Mouse (Mus musculus) midbrain, embryonic 14.5 days (tissue): ENCODE data around the gene Fkbpl. TPM values are rescaled to one million over a fixed set of nuclear protein-coding genes. Genes with fewer than 3 reads are reported as not detected.

ENCODE experiments used
- ATAC-seq: fragments of 200-750 bp; cut with Nextera tagmentation; 2 replicates; pipeline ENCODE4 v1.8.0; 2017; ENCODE audit warnings: moderate number of reproducible peaks, moderate library complexity; ENCODE audit not compliant: low FRiP score, low TSS enrichment
- DNase-seq: peaks from one replicate; pipeline ENCODE4 v3.0.0-alpha.2; 2015
- H3K27ac ChIP-seq: fragments of 300-500 bp; sonication (generic); replicated peaks from 2 replicates; pipeline ENCODE4 v1.5.1; 2014; ENCODE audit warnings: mild to moderate bottlenecking, low read depth, low read length, moderate library complexity
- H3K27me3 ChIP-seq: fragments of 300-500 bp; sonication (generic); 2 replicates; pipeline ENCODE4 v1.6.1; 2014; ENCODE audit warnings: low read length, control low read depth, mixed read lengths; ENCODE audit not compliant: control insufficient read depth, insufficient read depth
- H3K36me3 ChIP-seq: fragments of 300-500 bp; sonication (generic); 2 replicates; pipeline ENCODE4 v1.6.1; 2014; ENCODE audit warnings: low read length, control low read depth; ENCODE audit not compliant: control insufficient read depth, insufficient read depth
- H3K4me1 ChIP-seq: fragments of 300-500 bp; sonication (generic); 2 replicates; pipeline ENCODE4 v1.6.1; 2014; ENCODE audit warnings: mild to moderate bottlenecking, antibody characterized with exemption, low read length, control low read depth; ENCODE audit not compliant: control insufficient read depth, insufficient read depth
- H3K4me2 ChIP-seq: fragments of 300-500 bp; sonication (generic); 2 replicates; pipeline ENCODE4 v1.6.1; 2014; ENCODE audit warnings: mild to moderate bottlenecking, low read length, moderate library complexity
- H3K4me3 ChIP-seq: fragments of 300-500 bp; sonication (generic); replicated peaks from 2 replicates; pipeline ENCODE4 v1.5.1; 2014; ENCODE audit warnings: low read depth, low read length
- H3K9ac ChIP-seq: fragments of 300-500 bp; sonication (generic); replicated peaks from 2 replicates; pipeline ENCODE4 v1.6.1; 2014; ENCODE audit warnings: mild to moderate bottlenecking, low read length, moderate library complexity
- H3K9me3 ChIP-seq: fragments of 300-500 bp; sonication (generic); 2 replicates; pipeline ENCODE4 v1.6.1; 2016; ENCODE audit warnings: low read length, control low read depth, mixed read lengths; ENCODE audit not compliant: control insufficient read depth
- WGBS: fragments of 180-500 bp; shearing (Covaris S2); extraction: QIAGEN DNeasy Blood & Tissue Kit; methylation state at CpG from one replicate; pipeline ENCODE4 v1.1.7; 2014; 5-methylcytosine and 5-hydroxymethylcytosine counted together
- polyA plus RNA-seq: library from polyadenylated mRNA; unstranded; fragments of >200 nt; fragmentation: Nextera tagmentation; extraction: Ambion mirVana; gene quantifications from 2 replicates; pipeline ENCODE4 v1.2.1, GENCODE M21; 2014

Fkbpl gene
- polyA plus RNA-seq, 1 experiment from 2014 or later: 11.2 TPM

GRCm38 (mm10) chr17:34655160-34655559 is 10.6 kb downstream of the Fkbpl start:
- peaks cover 3% of the 10 kb centered on the region; the same call in 1 of the 2 replicates for H3K27me3 ChIP-seq
- no peaks in the 10 kb centered on the region for H3K4me1 ChIP-seq
- ATAC-seq (no peak), DNase-seq (no peak)
- no peak overlapping the region for H3K4me3 ChIP-seq
- 93% methylated on average over 7 of the region's 7 CpGs for WGBS
- no peak overlapping the region for H3K9ac ChIP-seq
- peaks cover 53% of the 10 kb centered on the region for H3K36me3 ChIP-seq
- no peak overlapping the region for H3K27ac ChIP-seq
- no peak overlapping the region for H3K4me2 ChIP-seq
- H3K9me3 ChIP-seq: no peaks in the 10 kb centered on the region

GRCm38 (mm10) chr17:34655581-34655991 is 11.0 kb downstream of the Fkbpl start:
- 66% methylated on average over 4 of the region's 4 CpGs for WGBS

GRCm38 (mm10) chr17:34656666-34657065 is 12.1 kb downstream of the Fkbpl start:
- DNase-seq: no peak
- ATAC-seq: no peak
- H3K4me2 ChIP-seq: no peak overlapping the region
- no peaks in the 10 kb centered on the region for H3K9me3 ChIP-seq
- H3K27me3 ChIP-seq: peaks cover 8% of the 10 kb centered on the region
- H3K36me3 ChIP-seq: peaks cover 38% of the 10 kb centered on the region
- no peak overlapping the region for H3K4me3 ChIP-seq
- H3K9ac ChIP-seq: no peak overlapping the region
- H3K27ac ChIP-seq: no peak overlapping the region
- H3K4me1 ChIP-seq: no peaks in the 10 kb centered on the region
- WGBS: 30% methylated on average over 8 of the region's 8 CpGs

More at GRCm38 (mm10) chr17:34655581-34655991, 11.0 kb downstream of the Fkbpl start:
- H3K4me1 ChIP-seq: no peaks in the 10 kb centered on the region
- no peak overlapping the region for H3K4me2 ChIP-seq
- ATAC-seq (peak; percentile 16; the same call in 1 of the 2 replicates), DNase-seq (peak; percentile 36)
- H3K36me3 ChIP-seq: peaks cover 49% of the 10 kb centered on the region
- H3K27me3 ChIP-seq: peaks cover 5% of the 10 kb centered on the region; the same call in 1 of the 2 replicates
- H3K9ac ChIP-seq: no peak overlapping the region
- H3K4me3 ChIP-seq: no peak overlapping the region
- H3K9me3 ChIP-seq: no peaks in the 10 kb centered on the region
- no peak overlapping the region for H3K27ac ChIP-seq

- H3K36me3 ChIP-seq: peaks cover 32% of the 10 kb centered on the region
- ATAC-seq (no peak), DNase-seq (no peak)
- H3K9ac ChIP-seq: no peak overlapping the region
- 26% methylated on average over 2 of the region's 2 CpGs for WGBS
- no peaks in the 10 kb centered on the region for H3K4me1 ChIP-seq
- no peak overlapping the region for H3K27ac ChIP-seq
- no peak overlapping the region for H3K4me3 ChIP-seq
- no peaks in the 10 kb centered on the region for H3K9me3 ChIP-seq
- peaks cover 8% of the 10 kb centered on the region for H3K27me3 ChIP-seq
- H3K4me2 ChIP-seq: no peak overlapping the region
Measured at GRCm38 (mm10) chr17:34657271-34657670, 12.7 kb downstream of the Fkbpl start.

GRCm38 (mm10) chr17:34658145-34658544 is 13.6 kb downstream of the Fkbpl start:
- Histone ChIP-seq H3K36me3 (peaks cover 23% of the 10 kb centered on the region), H3K4me1 (no peaks in the 10 kb centered on the region), H3K4me2 (no peak overlapping the region), H3K27ac (no peak overlapping the region), H3K9me3 (no peaks in the 10 kb centered on the region), H3K4me3 (no peak overlapping the region), H3K9ac (no peak overlapping the region), H3K27me3 (peaks cover 8% of the 10 kb centered on the region)
- DNase-seq: no peak
- no peak for ATAC-seq
- 85% methylated on average over 2 of the region's 2 CpGs for WGBS

DNA sequence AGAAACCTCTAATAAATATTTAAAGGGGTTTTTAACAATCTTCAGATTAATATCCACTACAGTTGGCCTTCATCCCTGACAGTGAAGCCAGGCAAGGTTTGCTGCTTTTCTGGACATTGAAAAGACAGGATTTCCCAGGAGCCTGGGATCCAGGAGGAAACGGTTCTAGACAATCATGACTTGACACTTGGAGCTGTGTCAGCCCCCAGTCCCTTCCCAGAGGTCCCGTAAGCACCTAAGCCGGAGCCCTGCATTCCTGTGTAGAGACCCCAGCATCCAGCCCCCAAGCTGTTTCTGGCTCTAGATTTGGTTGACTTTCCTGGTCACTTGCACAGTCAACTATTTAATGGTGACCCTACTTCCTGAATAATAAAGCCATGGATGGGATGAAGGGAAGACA is 14.0 kb downstream of the Fkbpl start:
- Histone ChIP-seq H3K9ac (no peak overlapping the region), H3K36me3 (peaks cover 19% of the 10 kb centered on the region), H3K27me3 (peaks cover 8% of the 10 kb centered on the region), H3K27ac (no peak overlapping the region), H3K4me2 (no peak overlapping the region), H3K4me1 (no peaks in the 10 kb centered on the region), H3K4me3 (no peak overlapping the region), H3K9me3 (no peaks in the 10 kb centered on the region)
- ATAC-seq (no peak), DNase-seq (no peak)
- WGBS: 82% methylated on average over 3 of the region's 3 CpGs

GRCm38 (mm10) chr17:34659181-34659896 is 14.8 kb downstream of the Fkbpl start:
- no peaks in the 10 kb centered on the region for H3K4me1 ChIP-seq
- peaks cover 8% of the 10 kb centered on the region for H3K27me3 ChIP-seq
- ATAC-seq (no peak), DNase-seq (no peak)
- no peaks in the 10 kb centered on the region for H3K9me3 ChIP-seq
- WGBS: 75% methylated on average over 12 of the region's 12 CpGs
- H3K9ac ChIP-seq: no peak overlapping the region
- H3K4me3 ChIP-seq: no peak overlapping the region
- no peak overlapping the region for H3K4me2 ChIP-seq
- H3K36me3 ChIP-seq: peaks cover 13% of the 10 kb centered on the region
- no peak overlapping the region for H3K27ac ChIP-seq

GRCm38 (mm10) chr17:34659897-34660214 is 15.3 kb downstream of the Fkbpl start:
- ATAC-seq (no peak), DNase-seq (no peak)
- 73% methylated on average over 3 of the region's 3 CpGs for WGBS
- Histone ChIP-seq H3K27ac (no peak overlapping the region), H3K4me3 (no peak overlapping the region), H3K36me3 (peaks cover 8% of the 10 kb centered on the region; the same call in 1 of the 2 replicates), H3K27me3 (peaks cover 8% of the 10 kb centered on the region), H3K4me1 (no peaks in the 10 kb centered on the region), H3K4me2 (no peak overlapping the region), H3K9ac (no peak overlapping the region), H3K9me3 (no peaks in the 10 kb centered on the region)

- Histone ChIP-seq H3K4me2 (no peak overlapping the region), H3K9me3 (no peaks in the 10 kb centered on the region), H3K9ac (no peak overlapping the region), H3K4me3 (no peak overlapping the region), H3K36me3 (0 out of 2 replicates have a peak, but pooled peaks cover 4% of the 10 kb centered on the region), H3K27ac (no peak overlapping the region), H3K27me3 (peaks cover 8% of the 10 kb centered on the region), H3K4me1 (no peaks in the 10 kb centered on the region)
- WGBS: 37% methylated on average over 11 of the region's 11 CpGs
- ATAC-seq (no peak), DNase-seq (no peak)
Measured at GRCm38 (mm10) chr17:34660259-34660820, 15.8 kb downstream of the Fkbpl start.
